Mouse (Mus musculus): ENCODE data around the gene Syt6. TPM values are rescaled to one million over a fixed set of nuclear protein-coding genes. Genes with fewer than 3 reads are reported as not detected.

Syt6 gene
- polyA plus RNA-seq, 1 experiment from 2014 or later = 1.7 TPM

DNA sequence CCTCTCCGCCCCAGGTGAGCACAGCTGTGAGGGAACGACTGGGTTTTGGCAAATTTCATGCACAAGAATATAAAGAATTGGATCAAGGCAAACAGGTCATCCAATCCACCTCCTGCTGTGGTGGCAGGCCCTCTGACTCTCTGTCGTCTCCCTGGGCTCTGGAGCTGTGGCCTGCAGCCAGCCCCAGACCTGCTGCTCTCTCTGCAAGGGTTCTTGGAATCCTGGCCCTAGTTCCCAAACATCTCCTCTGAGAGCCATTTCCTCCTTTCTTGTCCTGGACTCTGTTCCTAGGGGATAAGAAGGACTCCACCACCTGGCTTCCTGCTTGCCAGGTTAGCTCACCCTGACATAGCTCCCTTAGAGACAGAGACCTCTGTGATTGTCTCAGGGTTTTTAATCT lies 7.8 kb upstream of the Syt6 start:
- no peaks in the 10 kb centered on the region for H3K4me1 ChIP-seq (replicated peaks; ENCODE audit: control insufficient read depth, insufficient read depth, low read length)
- 62% methylated on average over 3 of the region's 3 CpGs for WGBS

GRCm38 (mm10) chr3:103572526-103572925 lies 2.5 kb upstream of the Syt6 start:
- Histone ChIP-seq H3K9me3 (ENCODE audit: control insufficient read depth, low read length) (no peaks in the 10 kb centered on the region), H3K4me2 (ENCODE audit: low read length) (no peak overlapping the region), H3K9ac (ENCODE audit: low read length) (no peak overlapping the region), H3K4me3 (ENCODE audit: low read depth, low read length) (no peak overlapping the region), H3K36me3 (ENCODE audit: control insufficient read depth, insufficient read depth, low read length) (no peaks in the 10 kb centered on the region), H3K27ac (ENCODE audit: low read depth) (no peak overlapping the region), H3K27me3 (replicated peaks; ENCODE audit: control insufficient read depth, insufficient read depth, low read length) (peaks cover 51% of the 10 kb centered on the region), H3K4me1 (replicated peaks; ENCODE audit: control insufficient read depth, insufficient read depth, low read length) (peaks cover 18% of the 10 kb centered on the region)
- 68% methylated on average over 4 of the region's 4 CpGs for WGBS
- ATAC-seq (replicated peaks; ENCODE audit: low FRiP score, low TSS enrichment, low read depth) = no peak
- DNase-seq (ENCODE audit: low spot score) = no peak

More for the DNA sequence above, 7.8 kb upstream of the Syt6 start:
- ATAC-seq (replicated peaks; ENCODE audit: low FRiP score, low TSS enrichment, low read depth) = no peak
- no peak overlapping the region for H3K4me3 ChIP-seq (ENCODE audit: low read depth, low read length)
- H3K27me3 ChIP-seq (replicated peaks; ENCODE audit: control insufficient read depth, insufficient read depth, low read length) = no peaks in the 10 kb centered on the region
- DNase-seq (ENCODE audit: low spot score) = no peak
- no peak overlapping the region for H3K27ac ChIP-seq (ENCODE audit: low read depth)
- H3K9me3 ChIP-seq (ENCODE audit: control insufficient read depth, low read length) = no peaks in the 10 kb centered on the region
- no peak overlapping the region for H3K9ac ChIP-seq (ENCODE audit: low read length)
- no peaks in the 10 kb centered on the region for H3K36me3 ChIP-seq (ENCODE audit: control insufficient read depth, insufficient read depth, low read length)
- no peak overlapping the region for H3K4me2 ChIP-seq (ENCODE audit: low read length)

- 3% methylated on average over 20 of the region's 20 CpGs for WGBS
- ATAC-seq (replicated peaks; ENCODE audit: low FRiP score, low TSS enrichment, low read depth) (no peak), DNase-seq (ENCODE audit: low spot score) (peak; percentile 57)
- peaks cover 18% of the 10 kb centered on the region for H3K4me1 ChIP-seq (replicated peaks; ENCODE audit: control insufficient read depth, insufficient read depth, low read length)
- no peaks in the 10 kb centered on the region for H3K36me3 ChIP-seq (ENCODE audit: control insufficient read depth, insufficient read depth, low read length)
- H3K9me3 ChIP-seq (ENCODE audit: control insufficient read depth, low read length) = no peaks in the 10 kb centered on the region
- H3K27ac ChIP-seq (ENCODE audit: low read depth) = no peak overlapping the region
- no peak overlapping the region for H3K4me3 ChIP-seq (ENCODE audit: low read depth, low read length)
- H3K4me2 ChIP-seq (ENCODE audit: low read length) = peak overlapping the region; percentile 30
- no peak overlapping the region for H3K9ac ChIP-seq (ENCODE audit: low read length)
- peaks cover 58% of the 10 kb centered on the region for H3K27me3 ChIP-seq (replicated peaks; ENCODE audit: control insufficient read depth, insufficient read depth, low read length)
Observed at GRCm38 (mm10) chr3:103573106-103573790, 1.8 kb upstream of the Syt6 start.

GRCm38 (mm10) chr3:103573791-103574166 lies 1.3 kb upstream of the Syt6 start:
- whole genome bisulfite sequencing = 1% methylated on average over 14 of the region's 14 CpGs
- DNase-seq (ENCODE audit: low spot score) (peak; percentile 94), ATAC-seq (replicated peaks; ENCODE audit: low FRiP score, low TSS enrichment, low read depth) (0 out of 2 replicates have a peak, but pooled peaks have one; percentile 48)
- no peak overlapping the region for H3K4me3 ChIP-seq (ENCODE audit: low read depth, low read length)
- peaks cover 18% of the 10 kb centered on the region for H3K4me1 ChIP-seq (replicated peaks; ENCODE audit: control insufficient read depth, insufficient read depth, low read length)
- H3K27ac ChIP-seq (ENCODE audit: low read depth) = no peak overlapping the region
- no peaks in the 10 kb centered on the region for H3K36me3 ChIP-seq (ENCODE audit: control insufficient read depth, insufficient read depth, low read length)
- peak overlapping the region; percentile 30 for H3K4me2 ChIP-seq (ENCODE audit: low read length)
- H3K9ac ChIP-seq (ENCODE audit: low read length) = no peak overlapping the region
- peaks cover 58% of the 10 kb centered on the region for H3K27me3 ChIP-seq (replicated peaks; ENCODE audit: control insufficient read depth, insufficient read depth, low read length)
- H3K9me3 ChIP-seq (ENCODE audit: control insufficient read depth, low read length) = no peaks in the 10 kb centered on the region

- H3K9ac ChIP-seq (ENCODE audit: low read length) = no peak overlapping the region
- H3K36me3 ChIP-seq (ENCODE audit: control insufficient read depth, insufficient read depth, low read length) = no peaks in the 10 kb centered on the region
- peak overlapping the region; percentile 91; the same call in 1 of the 2 replicates for H3K4me2 ChIP-seq (ENCODE audit: low read length)
- no peaks in the 10 kb centered on the region for H3K9me3 ChIP-seq (ENCODE audit: control insufficient read depth, low read length)
- 14% methylated on average over 22 of the region's 22 CpGs for WGBS
- ATAC-seq (replicated peaks; ENCODE audit: low FRiP score, low TSS enrichment, low read depth) = no peak
- H3K27me3 ChIP-seq (replicated peaks; ENCODE audit: control insufficient read depth, insufficient read depth, low read length) = peaks cover 58% of the 10 kb centered on the region
- no peak overlapping the region for H3K4me3 ChIP-seq (ENCODE audit: low read depth, low read length)
- H3K4me1 ChIP-seq (replicated peaks; ENCODE audit: control insufficient read depth, insufficient read depth, low read length) = peaks cover 18% of the 10 kb centered on the region
- no peak for DNase-seq (ENCODE audit: low spot score)
- no peak overlapping the region for H3K27ac ChIP-seq (ENCODE audit: low read depth)
Observed at GRCm38 (mm10) chr3:103574566-103575155, 370 bp upstream of the Syt6 start.

- peak overlapping the region; percentile 30; the same call in 1 of the 2 replicates for H3K9ac ChIP-seq (ENCODE audit: low read length)
- WGBS = under 1% methylated on average over 64 of the region's 69 CpGs
- H3K9me3 ChIP-seq (ENCODE audit: control insufficient read depth, low read length) = no peaks in the 10 kb centered on the region
- H3K4me3 ChIP-seq (ENCODE audit: low read depth, low read length) = peak overlapping the region; percentile 49
- peaks cover 58% of the 10 kb centered on the region for H3K27me3 ChIP-seq (replicated peaks; ENCODE audit: control insufficient read depth, insufficient read depth, low read length)
- ATAC-seq (replicated peaks; ENCODE audit: low FRiP score, low TSS enrichment, low read depth) = 0 out of 2 replicates have a peak, but pooled peaks have one; percentile 47
- H3K4me1 ChIP-seq (replicated peaks; ENCODE audit: control insufficient read depth, insufficient read depth, low read length) = peaks cover 18% of the 10 kb centered on the region
- peak; percentile 64 for DNase-seq (ENCODE audit: low spot score)
- H3K4me2 ChIP-seq (ENCODE audit: low read length) = peak overlapping the region; percentile 91
- no peak overlapping the region for H3K27ac ChIP-seq (ENCODE audit: low read depth)
- no peaks in the 10 kb centered on the region for H3K36me3 ChIP-seq (ENCODE audit: control insufficient read depth, insufficient read depth, low read length)
Observed at GRCm38 (mm10) chr3:103575893-103576641, 1.0 kb downstream of the Syt6 start.

DNA sequence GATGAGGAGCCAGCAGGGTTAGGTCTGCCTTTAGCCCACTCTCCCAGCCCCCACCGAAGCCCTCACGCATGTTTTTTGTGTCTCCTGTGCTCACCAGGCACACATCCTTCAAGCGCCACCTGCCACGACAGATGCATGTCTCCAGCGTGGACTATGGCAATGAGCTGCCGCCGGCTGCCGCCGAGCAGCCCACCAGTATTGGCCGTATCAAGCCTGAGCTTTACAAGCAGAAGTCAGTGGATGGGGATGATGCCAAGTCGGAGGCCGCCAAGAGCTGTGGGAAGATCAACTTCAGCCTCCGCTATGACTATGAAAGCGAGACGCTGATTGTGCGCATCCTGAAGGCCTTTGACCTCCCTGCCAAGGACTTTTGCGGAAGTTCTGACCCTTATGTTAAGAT lies 12.1 kb downstream of the Syt6 start:
- H3K9me3 ChIP-seq (ENCODE audit: control insufficient read depth, low read length) = no peaks in the 10 kb centered on the region
- H3K4me3 ChIP-seq (ENCODE audit: low read depth, low read length) = no peak overlapping the region
- H3K9ac ChIP-seq (ENCODE audit: low read length) = no peak overlapping the region
- WGBS = 93% methylated on average over 17 of the region's 17 CpGs
- DNase-seq (ENCODE audit: low spot score) (no peak), ATAC-seq (replicated peaks; ENCODE audit: low FRiP score, low TSS enrichment, low read depth) (no peak)
- H3K27ac ChIP-seq (ENCODE audit: low read depth) = no peak overlapping the region
- no peak overlapping the region for H3K4me2 ChIP-seq (ENCODE audit: low read length)
- H3K36me3 ChIP-seq (ENCODE audit: control insufficient read depth, insufficient read depth, low read length) = no peaks in the 10 kb centered on the region
- no peaks in the 10 kb centered on the region for H3K4me1 ChIP-seq (replicated peaks; ENCODE audit: control insufficient read depth, insufficient read depth, low read length)
- H3K27me3 ChIP-seq (replicated peaks; ENCODE audit: control insufficient read depth, insufficient read depth, low read length) = no peaks in the 10 kb centered on the region

GRCm38 (mm10) chr3:103587672-103588071 lies 12.6 kb downstream of the Syt6 start:
- no peaks in the 10 kb centered on the region for H3K27me3 ChIP-seq (replicated peaks; ENCODE audit: control insufficient read depth, insufficient read depth, low read length)
- WGBS = 88% methylated on average over 5 of the region's 5 CpGs
- no peak overlapping the region for H3K9ac ChIP-seq (ENCODE audit: low read length)
- no peak overlapping the region for H3K4me3 ChIP-seq (ENCODE audit: low read depth, low read length)
- H3K9me3 ChIP-seq (ENCODE audit: control insufficient read depth, low read length) = no peaks in the 10 kb centered on the region
- no peak overlapping the region for H3K27ac ChIP-seq (ENCODE audit: low read depth)
- no peak overlapping the region for H3K4me2 ChIP-seq (ENCODE audit: low read length)
- H3K4me1 ChIP-seq (replicated peaks; ENCODE audit: control insufficient read depth, insufficient read depth, low read length) = no peaks in the 10 kb centered on the region
- DNase-seq (ENCODE audit: low spot score) (no peak), ATAC-seq (replicated peaks; ENCODE audit: low FRiP score, low TSS enrichment, low read depth) (no peak)
- H3K36me3 ChIP-seq (ENCODE audit: control insufficient read depth, insufficient read depth, low read length) = no peaks in the 10 kb centered on the region
